Mouse (Mus musculus) testis, postnatal 14 days (tissue): ENCODE measurements around the gene Eapp.
"Not testable (repeated sequence)": the region's sequence is repeated elsewhere in the genome, so short reads cannot be mapped to it uniquely, and the experiment has no call there.

Experiments used
- DNase-seq: peaks from one replicate; pipeline ENCODE4 v3.0.0; 2021; ENCODE audit warnings: low spot score

The Eapp gene

GRCm38 (mm10) chr12:54695511-54696241 is at the start of gene Eapp:
TSS of gene Eapp (minus strand) at chr12:54695897.
- peak; percentile 97 for DNase-seq

DNA sequence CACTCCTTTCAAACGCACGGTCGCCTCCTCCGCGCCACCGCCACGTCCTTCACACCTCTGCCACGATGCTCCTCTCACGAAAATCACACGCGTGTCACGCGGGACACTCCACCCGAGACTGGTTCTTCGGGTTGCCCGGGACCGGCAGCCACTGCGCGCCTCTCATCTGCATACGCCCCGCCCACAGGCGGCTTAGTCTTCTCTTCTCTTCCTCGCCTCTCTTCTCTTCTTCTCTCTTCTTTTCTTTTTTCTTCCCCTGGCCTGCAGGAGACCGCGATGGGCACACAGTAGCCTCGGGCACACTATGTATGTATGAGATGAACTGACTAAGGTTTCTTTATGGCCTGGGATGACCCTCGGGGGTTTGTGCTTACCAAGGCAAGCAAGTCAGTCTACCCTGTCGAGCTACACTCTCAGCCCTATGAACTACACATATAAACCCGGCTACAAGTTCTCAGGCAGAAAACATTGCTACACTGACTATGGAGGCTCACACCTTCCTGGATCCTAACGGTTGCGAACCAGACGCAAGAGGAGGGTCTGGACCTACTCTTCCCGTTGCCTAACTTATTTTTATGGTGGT is 43.1 kb upstream of the Eapp start:
- not testable (repeated sequence) for DNase-seq

DNA sequence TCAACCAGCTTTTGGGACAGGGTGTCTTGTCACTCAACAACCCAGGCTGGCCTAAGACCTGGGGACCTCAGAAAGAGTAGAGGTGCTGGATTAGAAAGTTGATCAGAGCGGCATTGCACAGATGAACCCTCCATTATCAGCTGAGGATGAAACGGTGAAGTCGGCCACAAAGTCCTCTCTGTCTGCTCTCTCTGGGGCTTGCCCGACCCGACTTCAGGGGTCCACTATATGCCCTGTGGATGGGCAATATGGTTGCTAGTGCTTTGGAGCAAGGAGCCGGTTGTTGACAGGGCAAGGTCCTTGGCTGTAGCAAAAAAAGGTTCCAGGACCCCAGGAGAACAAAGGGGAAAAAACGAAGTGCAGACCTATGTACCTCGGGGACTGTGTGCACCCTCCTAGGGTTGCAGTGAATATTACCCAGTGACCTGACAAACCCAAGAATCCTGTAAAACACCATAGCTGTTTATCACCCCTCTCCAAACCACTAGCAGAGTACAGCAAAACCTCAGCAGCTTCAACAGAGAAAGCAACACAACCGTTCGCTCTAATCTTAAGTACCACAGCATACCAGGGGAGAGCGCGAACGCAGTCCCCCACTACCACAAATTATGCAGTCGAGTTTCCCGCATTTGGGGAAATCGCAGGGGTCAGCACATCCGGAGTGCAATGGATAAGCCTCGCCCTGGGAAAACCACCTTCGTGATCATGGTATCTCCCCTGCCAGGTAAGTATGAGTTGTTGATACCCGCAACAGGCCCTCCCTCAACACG is 42.4 kb upstream of the Eapp start:
- DNase-seq: not testable (repeated sequence)

GRCm38 (mm10) chr12:54734307-54735131 is 38.8 kb upstream of the Eapp start:
- DNase-seq: peak; percentile 65

GRCm38 (mm10) chr12:54729140-54730059 is 33.7 kb upstream of the Eapp start:
- not testable (repeated sequence) for DNase-seq

GRCm38 (mm10) chr12:54718871-54719786 is 23.4 kb upstream of the Eapp start:
- not testable (repeated sequence) for DNase-seq

DNA sequence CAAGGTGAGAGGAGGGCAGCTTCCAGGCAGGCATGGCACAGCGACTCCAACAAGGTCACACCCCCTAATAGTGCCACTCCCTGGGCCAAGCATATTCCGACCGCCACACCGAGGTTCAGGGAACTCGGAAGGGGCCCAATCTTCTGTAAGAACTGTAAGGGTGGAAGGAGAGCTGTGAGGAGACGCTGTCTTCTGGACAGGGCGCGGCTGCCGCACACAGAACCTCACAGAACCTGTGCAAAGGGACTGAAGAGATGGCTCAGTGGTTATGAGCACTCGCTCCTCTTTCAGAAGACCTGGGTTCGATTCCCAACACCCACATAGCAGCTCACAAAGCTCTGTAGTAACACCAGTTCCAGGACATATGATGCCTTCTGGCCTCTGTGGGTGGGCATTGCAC is 21.8 kb upstream of the Eapp start:
- not testable (repeated sequence) for DNase-seq

GRCm38 (mm10) chr12:54713822-54714626 is 18.3 kb upstream of the Eapp start:
- peak; percentile 78 for DNase-seq

DNA sequence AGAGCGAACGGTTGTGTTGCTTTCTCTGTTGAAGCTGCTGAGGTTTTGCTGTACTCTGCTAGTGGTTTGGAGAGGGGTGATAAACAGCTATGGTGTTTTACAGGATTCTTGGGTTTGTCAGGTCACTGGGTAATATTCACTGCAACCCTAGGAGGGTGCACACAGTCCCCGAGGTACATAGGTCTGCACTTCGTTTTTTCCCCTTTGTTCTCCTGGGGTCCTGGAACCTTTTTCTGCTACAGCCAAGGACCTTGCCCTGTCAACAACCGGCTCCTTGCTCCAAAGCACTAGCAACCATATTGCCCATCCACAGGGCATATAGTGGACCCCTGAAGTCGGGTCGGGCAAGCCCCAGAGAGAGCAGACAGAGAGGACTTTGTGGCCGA is 14.8 kb upstream of the Eapp start:
- peak; percentile 61 for DNase-seq

- not testable (repeated sequence) for DNase-seq
These were observed 14.2 kb upstream of the Eapp start for GRCm38 (mm10) chr12:54709691-54710493.

GRCm38 (mm10) chr12:54699394-54699793 is 3.7 kb upstream of the Eapp start:
- no peak for DNase-seq

DNA sequence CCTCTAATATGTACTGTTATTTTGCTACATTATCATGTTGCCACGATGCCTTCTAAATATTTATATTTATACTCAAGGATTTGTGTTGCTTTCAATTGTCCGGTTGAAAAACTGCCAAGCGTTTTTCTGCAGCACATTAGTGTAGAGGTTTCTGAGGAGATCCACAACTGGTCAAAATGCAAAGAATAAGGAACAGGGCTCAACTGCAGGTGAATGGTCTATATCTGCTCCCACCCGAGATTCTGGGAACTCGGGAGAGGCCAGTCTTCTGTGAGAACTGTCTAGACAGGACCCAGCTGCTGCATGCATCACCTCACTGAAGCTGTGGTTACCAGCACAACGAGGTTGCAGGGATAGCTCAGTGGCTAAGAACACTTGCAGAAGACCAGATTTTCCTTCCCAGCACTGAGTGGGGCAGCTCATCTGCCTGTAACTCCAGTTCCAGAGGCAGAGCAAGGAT is 2.1 kb upstream of the Eapp start:
- DNase-seq: no peak

DNA sequence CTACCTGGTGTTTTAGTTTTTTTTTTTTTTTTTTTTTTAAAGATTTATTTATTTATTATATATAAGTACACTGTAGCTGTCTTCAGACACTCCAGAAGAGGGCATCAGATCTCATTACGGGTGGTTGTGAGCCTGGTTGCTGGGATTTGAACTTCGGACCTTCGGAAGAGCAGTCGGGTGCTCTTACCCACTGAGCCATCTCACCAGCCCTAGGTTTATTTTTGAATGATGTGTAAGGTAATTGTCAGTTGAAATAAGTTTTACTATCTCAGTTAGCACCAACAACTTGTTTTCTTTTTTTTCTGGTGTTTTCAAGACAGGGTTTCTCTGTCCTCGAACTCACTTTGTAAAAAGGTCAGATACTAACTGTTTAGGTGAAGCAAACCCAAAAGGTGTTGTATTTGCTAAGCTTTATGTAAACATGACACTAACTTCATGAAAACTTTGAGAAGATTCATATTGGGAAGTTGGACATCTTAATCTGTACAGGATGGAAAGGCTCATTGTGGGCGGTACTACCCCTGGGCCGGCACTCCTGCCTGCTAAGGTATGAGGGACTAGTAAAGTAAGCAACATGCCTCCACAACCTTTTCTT is 1.4 kb upstream of the Eapp start:
- DNase-seq: peak; percentile 53

DNA sequence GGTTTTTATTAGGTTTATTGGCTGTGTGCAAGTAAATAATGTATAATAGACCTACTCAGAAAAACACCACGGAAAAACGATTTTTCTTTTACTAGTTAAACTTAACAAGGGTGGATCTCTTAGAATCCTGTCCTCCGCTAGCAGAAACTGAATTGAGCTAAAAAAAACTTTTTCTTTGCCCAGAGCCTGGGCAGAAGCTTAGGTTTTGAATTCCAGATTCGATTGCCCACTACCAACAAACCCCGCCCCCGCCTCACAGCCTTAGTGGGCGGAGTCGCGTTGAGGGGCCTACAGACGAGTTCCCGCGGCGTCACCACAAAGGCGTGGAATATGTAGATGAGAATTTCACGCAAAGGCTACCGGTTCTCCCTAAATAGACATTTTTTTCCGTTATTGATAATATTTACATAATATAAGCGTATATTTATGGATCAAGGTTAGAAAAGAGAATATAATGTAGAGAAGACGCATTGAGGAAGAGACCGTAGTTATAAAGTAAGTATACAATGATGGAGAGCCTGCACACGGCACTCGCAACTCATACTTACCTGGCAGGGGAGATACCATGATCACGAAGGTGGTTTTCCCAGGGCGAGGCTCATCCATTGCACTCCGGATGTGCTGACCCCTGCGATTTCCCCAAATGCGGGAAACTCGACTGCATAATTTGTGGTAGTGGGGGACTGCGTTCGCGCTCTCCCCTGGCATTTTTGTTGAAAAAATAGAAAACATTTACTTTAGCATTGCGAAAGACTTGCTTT is 725 bp upstream of the Eapp start:
- DNase-seq: peak; percentile 96

DNA sequence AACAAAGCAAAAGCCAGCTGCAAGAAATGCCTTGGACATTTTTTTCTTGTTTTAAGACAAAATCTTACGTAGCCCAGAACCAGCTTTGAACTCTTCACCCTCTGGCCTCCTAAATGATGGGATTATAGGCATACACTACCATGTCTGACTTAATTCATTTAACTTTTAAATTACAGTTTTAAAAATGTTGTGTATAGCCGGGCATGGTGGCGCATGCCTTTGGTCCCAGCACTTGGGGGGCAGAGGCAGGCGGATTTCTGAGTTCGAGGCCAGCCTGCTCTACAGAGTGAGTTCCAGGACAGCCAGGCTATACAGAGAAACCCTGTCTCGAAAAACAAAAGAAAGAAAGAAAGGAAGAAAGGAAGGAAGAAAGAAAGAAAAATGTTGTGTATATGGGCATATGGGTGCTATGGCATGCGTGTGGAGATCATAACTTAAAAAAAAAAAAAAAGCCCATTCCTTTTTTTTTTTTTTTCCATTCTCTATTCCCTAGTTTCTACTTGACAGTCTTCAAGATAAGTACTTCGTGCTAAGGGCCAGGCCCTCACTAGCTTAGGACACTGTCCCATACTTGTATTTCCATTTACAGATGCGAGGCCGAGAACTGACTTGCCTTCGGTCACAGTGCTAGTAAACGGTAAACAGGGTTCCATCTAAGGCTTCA is 718 bp downstream of the Eapp start:
- no peak for DNase-seq

DNA sequence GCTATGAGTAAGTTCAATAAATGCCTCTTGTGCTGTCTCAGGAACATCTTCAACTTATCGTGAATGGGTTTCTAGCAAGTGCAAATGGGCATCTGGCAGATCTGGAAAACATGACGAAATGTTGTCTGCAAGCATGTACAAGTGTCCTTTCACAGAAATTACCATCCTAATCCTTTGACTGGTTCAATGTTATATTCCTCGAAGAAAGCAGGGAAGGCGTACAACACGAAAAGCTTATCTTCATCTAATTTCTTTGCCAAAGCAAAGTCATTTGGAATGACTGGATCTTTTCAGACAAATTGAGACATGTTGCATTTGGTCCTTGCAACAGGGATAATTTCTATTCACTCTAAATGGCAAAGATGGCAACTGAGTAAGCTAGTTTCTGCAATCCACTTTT is 6.6 kb downstream of the Eapp start:
- no peak for DNase-seq
